Mouse (Mus musculus) olfactory bulb, adult 2 months (tissue): ENCODE measurements around the gene Vars2. TPM values are rescaled to one million over a fixed set of nuclear protein-coding genes. Genes with fewer than 3 reads are reported as not detected.
A peak's percentile ranks its signal among the peaks of the same experiment; 100 is the strongest.

Source experiments
- H3K27ac ChIP-seq: fragments of 200-500 bp; 2 replicates; pipeline ENCODE4 v1.5.1; 2012; ENCODE audit warnings: low read depth, low read length; ENCODE audit not compliant: insufficient read depth
- H3K4me1 ChIP-seq: fragments of 200-500 bp; 2 replicates; pipeline ENCODE4 v1.6.1; 2012; ENCODE audit warnings: low read length; ENCODE audit not compliant: control insufficient read depth, insufficient read depth
- H3K4me3 ChIP-seq: fragments of 200-500 bp; 2 replicates; pipeline ENCODE4 v1.5.1; 2012; ENCODE audit warnings: mild to moderate bottlenecking, low read depth, low read length, moderate library complexity; ENCODE audit not compliant: insufficient read depth
- CTCF ChIP-seq: fragments of 200-500 bp; IDR thresholded peaks from 2 replicates; pipeline ENCODE4 v1.5.1; 2012; ENCODE audit warnings: low read depth, mild to moderate bottlenecking, low read length, moderate library complexity; ENCODE audit not compliant: insufficient read depth
- POLR2A ChIP-seq: fragments of 200-500 bp; IDR thresholded peaks from 2 replicates; pipeline ENCODE4 v1.6.1; 2012; ENCODE audit warnings: mild to moderate bottlenecking, low read depth, low read length, moderate library complexity; ENCODE audit not compliant: insufficient read depth
- WGBS: fragments of 180-500 bp; shearing (Covaris S2); methylation state at CpG from one replicate; pipeline ENCODE4 v1.1.7; 2018; 5-methylcytosine and 5-hydroxymethylcytosine counted together
- polyA plus RNA-seq: library from polyadenylated mRNA; stranded (reverse); fragments of >200 nt; gene quantifications from 2 replicates; pipeline ENCODE4 v1.2.4, GENCODE M21; 2012; ENCODE audit warnings: low replicate concordance; ENCODE audit not compliant: missing spikeins, insufficient read depth, insufficient read length

The Vars2 gene
- not detected in 2 replicates for polyA plus RNA-seq

DNA sequence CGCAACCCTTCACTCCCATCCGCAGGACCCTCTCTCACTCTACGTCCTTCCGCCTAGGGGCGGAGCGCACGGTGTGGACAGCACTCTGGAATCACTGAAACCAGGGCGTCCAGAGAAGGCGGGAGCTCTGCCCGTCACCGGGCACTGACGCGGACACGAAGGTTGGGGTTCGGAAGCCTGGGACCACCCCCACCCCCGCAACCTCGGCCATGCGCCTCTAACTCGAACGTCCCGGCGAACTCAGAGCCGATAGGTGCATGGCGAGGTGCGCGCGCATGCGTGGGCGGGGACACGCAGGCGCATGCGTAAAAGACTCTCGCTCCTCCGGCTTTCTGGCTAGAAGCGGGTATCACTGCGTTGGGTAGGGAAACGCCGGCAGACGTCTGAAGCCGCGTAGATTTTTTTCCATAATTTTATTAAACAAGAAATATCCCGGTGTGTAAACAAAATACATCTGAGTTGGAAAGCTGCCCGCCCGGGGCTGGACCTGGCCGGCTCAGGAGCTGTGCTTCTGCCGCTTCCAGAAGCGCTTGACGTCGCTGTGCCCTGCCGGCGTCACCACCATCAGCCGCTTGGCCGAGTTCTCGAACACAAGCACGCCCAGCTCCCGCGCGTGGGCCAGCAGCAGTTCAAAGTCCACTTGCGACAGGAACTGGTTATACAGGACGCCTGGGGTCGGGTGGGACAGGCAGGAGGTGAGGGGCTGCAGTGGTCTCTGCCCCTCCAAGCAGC is at the start of gene Vars2:
TSS of gene Vars2 (minus strand) at position 259 of the 732 bp plus-strand sequence.
- H3K27ac ChIP-seq = peak within 1 kb of the TSS; percentile 74
- peak; percentile 18; the same call in 1 of the 2 replicates for TF ChIP-seq CTCF
- peak; percentile 92 for TF ChIP-seq POLR2A
- peak within 1 kb of the TSS; percentile 60 for H3K4me3 ChIP-seq
- under 1% methylated on average over 61 of the region's 61 CpGs for WGBS
- peaks cover 17% of the 10 kb centered on the region for H3K4me1 ChIP-seq

DNA sequence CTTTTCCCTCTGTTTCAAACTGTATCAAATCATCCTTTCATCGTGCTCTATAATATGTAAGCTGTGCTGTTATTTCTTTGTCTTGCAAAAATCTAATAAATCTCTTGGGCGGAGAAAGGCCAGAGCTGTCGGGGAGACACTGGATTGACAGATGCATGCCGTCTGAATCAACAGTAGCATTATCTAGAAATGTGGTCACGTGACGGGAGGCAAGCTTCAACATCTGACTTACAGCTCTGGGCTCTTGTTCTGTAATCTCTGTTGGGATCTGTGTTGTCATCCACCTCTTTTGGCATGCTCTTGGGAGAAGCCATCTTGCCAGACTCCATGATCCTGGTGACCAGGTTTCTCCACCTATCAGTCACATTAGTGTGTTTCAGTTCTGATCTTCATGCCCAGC is 49.7 kb upstream of the Vars2 start:
- no peak for TF ChIP-seq CTCF
- no peak for TF ChIP-seq POLR2A
- 90% methylated on average over 6 of the region's 6 CpGs for WGBS
- Histone ChIP-seq H3K4me3 (no peak overlapping the region), H3K4me1 (peaks cover 8% of the 10 kb centered on the region), H3K27ac (no peak overlapping the region)

- WGBS = 94% methylated on average over 3 of the region's 3 CpGs
- H3K27ac ChIP-seq = no peak overlapping the region
- no peak for TF ChIP-seq CTCF
- TF ChIP-seq POLR2A = no peak
Measured at GRCm38 (mm10) chr17:35716114-35716513, 48.7 kb upstream of the Vars2 start.

GRCm38 (mm10) chr17:35710705-35711347 is 43.4 kb upstream of the Vars2 start:
- Histone ChIP-seq H3K27ac (no peak overlapping the region), H3K4me3 (no peak overlapping the region), H3K4me1 (peaks cover 4% of the 10 kb centered on the region)
- no peak for TF ChIP-seq CTCF
- TF ChIP-seq POLR2A = no peak
- WGBS = 37% methylated on average over 8 of the region's 8 CpGs

More at GRCm38 (mm10) chr17:35716114-35716513, 48.7 kb upstream of the Vars2 start:
- Histone ChIP-seq H3K4me1 (peaks cover 9% of the 10 kb centered on the region), H3K4me3 (no peak overlapping the region)

DNA sequence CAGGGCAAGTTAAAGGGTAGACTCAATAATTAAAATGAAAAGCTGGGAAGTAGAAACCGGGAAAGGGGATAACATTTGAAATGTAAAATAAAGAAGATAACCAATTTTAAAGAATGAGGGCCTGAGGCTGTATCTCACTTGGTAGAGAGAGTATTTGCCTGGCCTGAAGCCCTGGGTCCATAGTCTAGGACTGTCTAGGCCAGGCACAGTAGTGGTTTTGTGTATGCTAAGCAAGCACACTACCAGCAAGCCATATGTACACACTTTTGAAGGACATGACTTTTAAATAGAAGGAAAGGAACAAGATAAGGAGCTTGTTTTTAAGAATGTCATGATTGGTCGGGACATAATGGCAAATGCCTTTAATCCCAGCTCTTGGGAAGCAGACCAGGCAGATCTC is 41.2 kb upstream of the Vars2 start:
- WGBS = 86% methylated on average over 2 of the region's 2 CpGs
- peaks cover 20% of the 10 kb centered on the region for H3K4me1 ChIP-seq
- TF ChIP-seq POLR2A = no peak
- TF ChIP-seq CTCF = no peak
- H3K4me3 ChIP-seq = no peak overlapping the region
- no peak overlapping the region for H3K27ac ChIP-seq

- 55% methylated on average over 7 of the region's 7 CpGs for WGBS
- TF ChIP-seq POLR2A (no peak), CTCF (no peak)
- H3K27ac ChIP-seq = no peak overlapping the region
- H3K4me1 ChIP-seq = peaks cover 22% of the 10 kb centered on the region
- H3K4me3 ChIP-seq = no peak overlapping the region
Measured at GRCm38 (mm10) chr17:35707929-35708328, 40.5 kb upstream of the Vars2 start.

DNA sequence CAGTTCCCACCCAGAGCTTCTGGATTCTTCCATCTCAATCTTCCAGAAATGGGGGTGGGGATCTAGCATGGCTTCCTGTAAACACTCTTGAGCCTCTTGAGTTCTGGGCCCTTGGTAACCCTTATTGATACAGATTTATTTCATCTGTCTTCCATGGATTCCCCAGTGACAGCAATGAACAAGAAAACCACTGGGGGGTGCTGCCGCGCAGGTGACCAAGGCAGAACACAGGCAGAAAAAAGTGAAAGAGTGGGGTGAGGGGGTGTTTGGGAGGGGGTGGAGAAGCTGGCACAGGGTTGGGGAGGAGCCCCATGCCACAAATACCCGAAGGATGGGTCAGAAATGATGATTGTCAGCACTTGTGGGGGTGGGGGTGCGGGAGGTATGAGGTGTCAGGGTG is 38.4 kb upstream of the Vars2 start:
- Histone ChIP-seq H3K4me1 (peaks cover 36% of the 10 kb centered on the region), H3K27ac (no peak overlapping the region), H3K4me3 (no peak overlapping the region)
- 25% methylated on average over 4 of the region's 4 CpGs for WGBS
- no peak for TF ChIP-seq CTCF
- no peak for TF ChIP-seq POLR2A

DNA sequence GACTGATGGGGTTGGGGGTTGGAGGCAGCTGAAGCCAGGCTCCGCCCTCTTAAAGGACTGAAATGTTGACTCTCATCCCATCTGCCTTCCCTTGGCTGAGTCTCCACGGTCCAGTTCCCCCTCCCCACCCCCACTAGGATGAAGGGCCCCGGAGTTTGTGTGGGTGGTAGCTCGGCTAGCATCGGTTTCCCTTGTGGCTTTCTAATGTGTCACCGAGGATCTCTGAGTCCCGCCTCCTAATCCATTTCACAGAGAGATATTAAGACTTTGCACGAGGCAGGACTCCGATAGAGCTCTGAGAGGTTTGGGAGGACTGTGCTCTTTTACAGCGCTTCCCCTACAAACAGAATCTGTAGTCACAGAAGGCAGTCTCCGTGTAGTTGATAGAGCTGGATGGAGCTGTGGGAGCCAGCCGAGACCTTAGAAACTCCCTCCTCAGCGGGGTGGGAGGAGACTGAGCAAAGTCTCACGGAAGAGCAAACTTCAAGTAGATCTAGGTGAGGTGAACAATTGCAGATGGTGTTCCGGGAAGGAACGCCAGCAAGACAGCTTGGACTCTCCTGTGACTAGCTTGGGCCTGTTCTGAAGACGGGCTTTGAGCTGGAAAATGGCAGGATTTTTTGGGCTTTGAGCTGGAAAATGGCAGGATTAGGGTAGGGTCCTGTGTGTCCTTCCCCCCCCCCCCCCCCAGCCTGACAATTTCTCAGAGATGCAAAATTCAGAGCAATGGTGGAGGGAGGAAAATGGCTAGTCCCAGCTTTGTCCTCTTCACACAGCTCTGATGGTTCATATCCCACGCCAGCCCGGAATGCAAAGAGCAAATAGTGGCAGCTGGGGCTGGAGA is 37.5 kb upstream of the Vars2 start, which contains the start of gene Ddr1:
TSS of gene Ddr1 (minus strand) at position 1 of the 844 bp plus-strand sequence.
- H3K4me1 ChIP-seq = peaks cover 35% of the 10 kb centered on the region
- H3K4me3 ChIP-seq = peak within 1 kb of the TSS; percentile 46
- TF ChIP-seq POLR2A = no peak
- no peak for TF ChIP-seq CTCF
- WGBS = 16% methylated on average over 19 of the region's 19 CpGs
- H3K27ac ChIP-seq = peak within 1 kb of the TSS; percentile 77
